Mouse (Mus musculus) thymus, adult 2 months (tissue): ENCODE data around the gene Elf1. TPM values are rescaled to one million over a fixed set of nuclear protein-coding genes. Genes with fewer than 3 reads are reported as not detected.

Source experiments
- DNase-seq: peaks from one replicate; pipeline ENCODE4 v3.0.0; 2021
- H3K27ac ChIP-seq: fragments of 200-500 bp; 2 replicates; pipeline ENCODE4 v1.5.1; 2012; ENCODE audit warnings: low read length, control low read depth; ENCODE audit not compliant: control insufficient read depth, insufficient read depth
- H3K27me3 ChIP-seq: fragments of 200-500 bp; 2 replicates; pipeline ENCODE4 v1.6.1; 2012; ENCODE audit warnings: mild to moderate bottlenecking, low read length, moderate library complexity, mixed read lengths; ENCODE audit not compliant: control insufficient read depth, insufficient read depth
- H3K36me3 ChIP-seq: fragments of 200-500 bp; 2 replicates; pipeline ENCODE4 v1.6.1; 2012; ENCODE audit warnings: mild to moderate bottlenecking, low read length, moderate library complexity; ENCODE audit not compliant: control insufficient read depth, insufficient read depth
- H3K4me1 ChIP-seq: fragments of 200-500 bp; replicated peaks from 2 replicates; pipeline ENCODE4 v1.6.1; 2012; ENCODE audit warnings: low read length; ENCODE audit not compliant: control insufficient read depth, insufficient read depth
- H3K4me3 ChIP-seq: fragments of 200-500 bp; 2 replicates; pipeline ENCODE4 v1.5.1; 2012; ENCODE audit warnings: mild to moderate bottlenecking, low read length, control low read depth, moderate library complexity; ENCODE audit not compliant: control insufficient read depth, insufficient read depth
- CTCF ChIP-seq: fragments of 200-500 bp; IDR thresholded peaks from 2 replicates; pipeline ENCODE4 v1.5.1; 2012; ENCODE audit warnings: mild to moderate bottlenecking, control low read depth, low read length, moderate library complexity, borderline replicate concordance; ENCODE audit not compliant: control insufficient read depth, poor library complexity, insufficient read depth; ENCODE audit errors: extremely low read depth
- POLR2A ChIP-seq: fragments of 200-500 bp; IDR thresholded peaks from 2 replicates; pipeline ENCODE4 v1.6.1; 2012; ENCODE audit warnings: mild to moderate bottlenecking, low read length, control low read depth, moderate library complexity; ENCODE audit not compliant: control insufficient read depth, poor library complexity, insufficient read depth; ENCODE audit errors: extremely low read depth
- WGBS: fragments of 180-500 bp; shearing (Covaris S2); methylation state at CpG from one replicate; pipeline ENCODE4 v1.1.7; 2018; 5-methylcytosine and 5-hydroxymethylcytosine counted together
- polyA plus RNA-seq: library from polyadenylated mRNA; depleted of rRNA; stranded (reverse); fragments of >200 nt; gene quantifications from 2 replicates; pipeline ENCODE4 v1.2.3, GENCODE M21; 2012

Elf1 gene
- polyA plus RNA-seq, 1 experiment, result 71.4 TPM

DNA sequence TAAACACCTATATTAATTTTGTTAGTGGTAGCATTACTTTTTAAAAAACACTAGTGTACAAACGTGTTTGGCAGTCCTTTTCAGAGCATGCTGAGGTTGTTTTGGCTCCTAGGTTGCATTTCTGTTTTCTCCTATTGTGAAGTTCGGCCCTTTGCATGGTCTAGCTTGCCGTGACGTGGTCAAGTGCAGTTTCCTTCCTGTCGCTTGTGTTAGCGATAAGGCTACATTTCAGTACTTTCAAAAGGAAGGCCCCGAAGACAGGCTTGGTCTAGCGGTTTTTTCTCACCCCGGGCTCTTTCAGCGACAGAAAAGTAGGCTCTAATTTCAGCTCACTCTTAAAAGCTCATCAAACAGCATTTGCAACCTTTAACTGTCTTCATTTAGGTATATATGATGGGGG lies 54.3 kb downstream of the Elf1 start:
- no peaks in the 10 kb centered on the region for H3K27me3 ChIP-seq
- peaks cover 30% of the 10 kb centered on the region for H3K4me1 ChIP-seq
- 2% methylated on average over 10 of the region's 10 CpGs for WGBS
- peaks cover 17% of the 10 kb centered on the region for H3K36me3 ChIP-seq
- H3K27ac ChIP-seq, result peak overlapping the region; percentile 59
- DNase-seq, result peak; percentile 39
- no peak overlapping the region for H3K4me3 ChIP-seq
- TF ChIP-seq POLR2A, result no peak
- TF ChIP-seq CTCF, result no peak

DNA sequence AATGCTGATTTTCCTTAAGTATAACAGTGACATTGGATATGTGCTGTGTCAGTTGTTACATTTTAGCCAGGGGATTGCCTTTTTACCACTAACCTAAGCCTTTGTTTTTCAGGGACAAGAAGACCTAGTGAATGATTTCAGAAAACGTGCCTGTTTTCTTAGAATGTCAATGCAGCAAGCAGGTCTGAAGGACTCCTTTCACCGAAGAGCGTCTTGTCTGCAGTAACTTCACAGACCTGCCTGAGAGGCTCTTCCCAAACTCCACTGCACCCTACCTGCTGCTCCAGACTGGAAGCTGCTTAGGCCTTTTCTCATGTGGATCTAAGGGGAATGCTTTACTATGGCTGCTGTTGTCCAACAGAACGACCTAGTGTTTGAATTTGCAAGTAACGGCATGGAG lies 55.0 kb downstream of the Elf1 start:
- Histone ChIP-seq H3K27ac (peak overlapping the region; percentile 84), H3K36me3 (peaks cover 17% of the 10 kb centered on the region), H3K4me1 (peaks cover 28% of the 10 kb centered on the region), H3K27me3 (no peaks in the 10 kb centered on the region), H3K4me3 (peak overlapping the region; percentile 16)
- 35% methylated on average over 5 of the region's 5 CpGs for WGBS
- no peak for DNase-seq
- TF ChIP-seq POLR2A, result no peak

DNA sequence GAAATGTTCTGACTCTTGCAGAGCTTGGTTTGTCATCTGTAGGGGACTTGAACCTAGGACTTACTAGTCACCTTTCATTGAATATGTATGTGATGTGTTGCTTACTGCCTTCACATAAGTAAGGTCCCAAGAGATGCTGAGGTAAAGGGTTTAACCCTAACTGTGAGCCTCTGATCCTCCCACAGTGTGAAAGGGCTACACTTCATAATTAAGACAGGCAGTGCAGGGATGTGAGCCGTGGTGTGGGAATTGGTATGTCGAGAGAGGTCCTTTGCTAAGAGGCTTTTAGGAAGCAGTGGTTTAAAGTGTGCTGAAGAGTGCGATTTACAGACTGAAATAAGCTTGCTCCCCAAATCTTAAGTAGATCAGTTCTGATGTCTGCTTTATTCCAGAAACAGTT lies 55.8 kb downstream of the Elf1 start:
- 32% methylated on average over 3 of the region's 3 CpGs for WGBS
- no peak for DNase-seq
- peaks cover 23% of the 10 kb centered on the region for H3K36me3 ChIP-seq
- H3K27me3 ChIP-seq, result no peaks in the 10 kb centered on the region
- peaks cover 28% of the 10 kb centered on the region for H3K4me1 ChIP-seq
- H3K4me3 ChIP-seq, result no peak overlapping the region
- no peak for TF ChIP-seq CTCF
- TF ChIP-seq POLR2A, result no peak
- H3K27ac ChIP-seq, result peak overlapping the region; percentile 50; the same call in 1 of the 2 replicates

DNA sequence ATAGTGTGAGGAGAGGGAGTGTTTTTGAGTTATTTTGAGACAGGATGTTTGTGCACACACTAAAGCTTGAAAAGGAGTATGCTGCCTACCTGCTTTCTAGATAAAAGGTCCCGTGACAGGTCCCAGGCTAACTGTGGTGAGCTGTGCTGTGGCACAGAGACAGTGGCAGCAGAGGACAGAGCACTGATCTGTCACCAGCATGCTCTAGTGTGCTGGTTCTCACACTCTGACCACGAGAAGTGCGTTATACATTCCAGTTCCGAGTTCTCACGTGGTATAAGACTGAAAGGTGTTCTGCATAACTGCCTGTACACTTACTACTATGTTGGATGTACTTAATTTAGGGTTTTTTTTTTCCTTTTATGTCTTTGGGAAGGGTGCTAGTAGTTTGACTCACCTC lies 56.5 kb downstream of the Elf1 start:
- H3K36me3 ChIP-seq, result peaks cover 25% of the 10 kb centered on the region
- H3K4me1 ChIP-seq, result peaks cover 24% of the 10 kb centered on the region
- no peak for TF ChIP-seq CTCF
- no peak for TF ChIP-seq POLR2A
- H3K27me3 ChIP-seq, result no peaks in the 10 kb centered on the region
- H3K27ac ChIP-seq, result peak overlapping the region; percentile 9
- no peak overlapping the region for H3K4me3 ChIP-seq
- DNase-seq, result peak; percentile 64
- WGBS, result 9% methylated on average over 5 of the region's 5 CpGs

DNA sequence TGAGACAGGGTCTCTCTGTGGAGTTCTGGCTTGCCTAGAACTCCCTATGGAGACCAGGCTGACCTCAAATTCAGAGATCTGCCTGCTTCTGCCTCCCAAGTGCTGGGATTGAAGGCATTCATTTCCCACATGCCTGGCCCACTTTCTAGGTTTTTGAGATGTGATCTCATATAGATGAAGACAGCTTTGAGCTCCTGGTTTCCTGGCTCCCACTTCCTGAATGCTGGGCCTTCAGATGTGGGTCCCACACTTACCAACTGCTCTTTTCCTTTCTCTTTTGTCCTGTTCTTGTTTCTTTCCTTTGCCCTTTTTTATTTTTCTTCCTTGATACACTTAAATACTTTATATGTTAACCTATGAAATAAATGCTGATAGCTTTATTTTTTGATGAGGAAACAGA lies 56.9 kb downstream of the Elf1 start:
- Histone ChIP-seq H3K27me3 (no peaks in the 10 kb centered on the region), H3K4me1 (peaks cover 24% of the 10 kb centered on the region), H3K27ac (peak overlapping the region; percentile 9), H3K36me3 (peaks cover 25% of the 10 kb centered on the region), H3K4me3 (no peak overlapping the region)
- TF ChIP-seq CTCF, result no peak
- TF ChIP-seq POLR2A, result no peak
- no peak for DNase-seq

DNA sequence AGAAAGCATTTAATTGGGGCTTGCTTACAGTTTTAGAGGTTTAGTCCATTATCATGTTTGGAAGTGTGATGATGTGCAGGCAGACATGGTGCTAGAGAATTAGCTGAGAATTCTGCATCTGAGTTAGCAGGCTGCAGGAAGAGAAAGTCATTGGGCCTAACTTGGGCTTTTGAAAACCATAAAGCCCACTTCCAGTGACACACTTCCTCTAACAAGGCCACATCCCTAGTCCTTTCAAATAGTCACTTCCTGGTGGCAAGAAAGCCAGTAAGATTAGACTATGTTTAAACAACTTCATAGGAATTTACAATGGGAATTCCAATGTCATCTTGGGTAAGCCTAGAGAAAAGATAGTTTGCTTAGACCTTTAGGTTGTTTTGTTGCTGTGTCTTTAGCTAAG lies 60.6 kb downstream of the Elf1 start:
- Histone ChIP-seq H3K4me3 (no peak overlapping the region), H3K27ac (no peak overlapping the region), H3K36me3 (peaks cover 23% of the 10 kb centered on the region), H3K27me3 (no peaks in the 10 kb centered on the region), H3K4me1 (peaks cover 17% of the 10 kb centered on the region)
- DNase-seq, result no peak
- TF ChIP-seq CTCF (no peak), POLR2A (no peak)

DNA sequence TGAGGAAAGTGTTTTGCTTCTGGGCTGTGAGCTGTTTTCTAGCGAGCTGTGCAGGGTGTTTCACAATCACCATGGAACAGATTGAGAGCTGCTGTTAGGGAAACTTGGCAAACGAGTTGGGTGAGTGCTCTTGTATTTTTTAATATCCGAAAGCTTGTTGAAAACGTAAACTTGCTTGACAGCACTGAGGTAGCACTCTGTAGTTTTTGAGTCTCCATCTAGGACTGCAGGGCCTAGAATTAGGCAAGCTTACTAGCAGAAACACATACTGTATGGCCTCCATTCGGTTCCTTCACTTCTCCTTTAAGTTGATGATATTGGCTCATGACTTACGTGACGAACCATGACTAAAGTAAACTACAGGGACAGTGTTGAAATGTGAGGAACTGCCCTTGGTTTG lies 68.3 kb downstream of the Elf1 start:
- no peak for DNase-seq
- Histone ChIP-seq H3K27me3 (no peaks in the 10 kb centered on the region), H3K27ac (no peak overlapping the region), H3K4me3 (no peak overlapping the region), H3K4me1 (peaks cover 13% of the 10 kb centered on the region), H3K36me3 (peaks cover 13% of the 10 kb centered on the region; the same call in 1 of the 2 replicates)
- no peak for TF ChIP-seq POLR2A
- TF ChIP-seq CTCF, result no peak
- WGBS, result 79% methylated on average over 7 of the region's 7 CpGs
